Mouse (Mus musculus): ENCODE data around the gene Wdr95.

DNA sequence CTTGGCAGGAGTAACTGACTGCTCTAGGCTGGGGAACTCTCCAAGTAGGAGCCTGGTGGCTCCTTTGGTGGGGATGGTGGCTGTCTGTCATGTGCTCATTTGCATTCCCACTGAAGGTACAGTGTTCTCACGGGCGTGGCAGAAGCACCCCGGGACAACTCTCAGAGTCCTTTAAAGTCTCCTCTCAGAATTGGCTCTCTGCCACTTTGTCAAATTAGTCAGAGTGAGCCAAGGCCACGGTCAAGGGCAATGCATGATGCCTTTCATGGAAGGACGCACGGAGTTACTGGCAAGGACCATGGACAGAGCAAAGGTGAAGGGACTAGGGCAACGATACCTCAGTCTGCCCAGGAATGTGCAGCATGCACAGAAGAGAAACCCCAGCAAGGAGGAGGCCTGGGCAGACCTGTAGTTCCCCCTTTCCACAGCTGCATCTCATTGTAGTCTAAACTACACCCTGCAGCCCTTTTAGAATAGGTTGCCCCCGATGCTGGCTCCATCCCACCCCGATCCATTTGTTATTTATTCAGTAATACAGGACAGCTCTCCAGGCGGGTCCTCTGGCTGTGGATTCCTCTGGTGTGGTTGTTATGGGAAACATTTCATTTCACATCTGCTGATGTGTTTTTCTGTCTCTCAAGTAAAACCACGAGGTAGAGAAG, 40.0 kb upstream of the Wdr95 start:
- TF ChIP-seq POLR2A (IDR thresholded peaks at IDR 0.05; ENCODE audit: insufficient read depth, low read length) (no peak), CTCF (IDR thresholded peaks at IDR 0.05; ENCODE audit: low read depth, low read length) (no peak)
